Mouse (Mus musculus): ENCODE results near the gene Ppp2r2d. TPM values are rescaled to one million over a fixed set of nuclear protein-coding genes. Genes with fewer than 3 reads are reported as not detected.

Gene Ppp2r2d
- polyA plus RNA-seq, 1 experiment from 2014 or later: 70.2 TPM

DNA sequence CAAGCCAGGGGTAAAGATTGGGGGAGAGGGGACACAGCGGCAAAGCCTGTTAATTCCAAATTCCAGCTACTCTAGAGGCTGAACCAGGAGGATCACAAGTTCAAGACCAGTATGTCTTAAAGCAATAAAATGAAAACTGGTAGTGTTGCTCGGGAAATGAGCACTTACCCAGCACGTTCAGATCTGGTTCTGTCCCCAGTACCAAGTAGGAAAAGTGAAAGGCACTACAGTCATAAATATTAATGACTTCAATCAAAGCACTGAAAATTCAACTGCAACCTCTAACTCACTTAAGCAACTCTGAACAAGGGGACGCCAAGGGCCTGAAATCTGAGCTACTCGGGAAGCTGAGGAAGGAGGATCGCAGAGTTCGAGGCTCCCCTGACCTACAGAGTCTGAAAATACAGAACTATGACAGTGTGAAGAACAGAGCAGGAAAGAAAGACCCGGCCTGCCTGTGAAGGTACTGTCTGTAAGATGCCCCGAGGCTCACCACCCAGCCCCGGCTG lies 62.9 kb downstream of the Ppp2r2d start:
- H3K4me1 ChIP-seq: peaks cover 24% of the 10 kb centered on the region
- 5% methylated on average over 10 of the region's 10 CpGs for WGBS
- H3K9ac ChIP-seq: peak overlapping the region; percentile 79
- no peaks in the 10 kb centered on the region for H3K9me3 ChIP-seq (replicated peaks)
- no peaks in the 10 kb centered on the region for H3K36me3 ChIP-seq
- H3K4me3 ChIP-seq: peak overlapping the region; percentile 70
- peaks cover 7% of the 10 kb centered on the region; the same call in 1 of the 2 replicates for H3K27me3 ChIP-seq
- H3K4me2 ChIP-seq (replicated peaks): peak overlapping the region; percentile 73
- no peak; the same call in 1 of the 2 replicates for ATAC-seq (ENCODE audit: low FRiP score)
- H3K27ac ChIP-seq: peak overlapping the region; percentile 69; the same call in 1 of the 2 replicates

DNA sequence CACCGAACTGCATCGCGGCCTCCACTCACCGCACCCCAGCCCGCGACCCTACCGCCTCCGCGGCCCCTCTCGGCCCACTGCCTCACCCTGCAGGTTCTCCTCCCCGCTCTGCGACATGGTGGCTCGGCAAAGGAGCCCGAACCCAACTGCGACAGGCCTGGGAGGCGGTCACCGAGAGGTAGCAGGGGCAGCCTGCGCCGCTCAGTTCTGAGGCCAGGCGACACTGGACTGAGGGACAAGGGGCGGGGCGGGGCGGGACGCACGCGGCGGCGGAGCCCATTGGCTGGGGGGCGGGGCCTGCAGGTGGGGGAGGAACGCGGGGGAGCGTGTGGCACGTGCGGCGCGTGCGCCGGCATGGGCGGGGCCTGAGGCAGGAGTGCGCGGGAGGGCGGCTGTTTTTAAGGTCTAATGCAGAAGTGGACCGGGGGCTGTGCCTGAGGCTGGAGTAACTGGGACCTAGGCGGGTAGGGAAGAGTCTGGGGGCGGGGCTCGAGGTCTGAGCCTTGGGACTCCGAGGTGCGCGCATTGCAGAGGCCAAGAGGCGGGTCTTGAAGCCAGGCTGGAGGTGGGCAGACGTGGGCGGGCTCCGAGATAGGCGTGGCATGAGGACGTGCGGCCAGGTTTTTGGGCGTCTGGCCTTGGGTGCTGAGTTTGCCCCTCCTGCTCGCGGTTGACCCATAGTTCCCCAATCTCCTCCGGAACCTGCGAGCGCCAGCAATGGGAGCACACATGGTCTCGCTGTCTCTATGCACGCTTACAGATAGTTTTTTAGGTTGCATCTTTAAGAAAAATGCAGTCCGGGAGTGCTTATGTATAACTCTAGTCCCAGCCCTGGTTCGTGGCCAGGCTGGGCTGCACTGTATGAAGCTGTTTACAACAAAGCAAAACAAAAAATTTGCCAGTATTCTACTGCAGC lies 63.7 kb downstream of the Ppp2r2d start, which contains the start of gene Bnip3:
Gene Bnip3, minus strand, starts transcription at position 243 of the 916 bp plus-strand sequence.
- under 1% methylated on average over 59 of the region's 66 CpGs for WGBS
- H3K9ac ChIP-seq: peak within 1 kb of the TSS; percentile 79
- peaks cover 24% of the 10 kb centered on the region for H3K4me1 ChIP-seq
- H3K9me3 ChIP-seq (replicated peaks): no peaks in the 10 kb centered on the region
- peak within 1 kb of the TSS; percentile 73 for H3K4me2 ChIP-seq (replicated peaks)
- H3K27ac ChIP-seq: peak within 1 kb of the TSS; percentile 69
- H3K4me3 ChIP-seq: peak within 1 kb of the TSS; percentile 70
- peaks cover 7% of the 10 kb centered on the region; the same call in 1 of the 2 replicates for H3K27me3 ChIP-seq
- no peaks in the 10 kb centered on the region for H3K36me3 ChIP-seq
- peak; percentile 95 for ATAC-seq (ENCODE audit: low FRiP score)

DNA sequence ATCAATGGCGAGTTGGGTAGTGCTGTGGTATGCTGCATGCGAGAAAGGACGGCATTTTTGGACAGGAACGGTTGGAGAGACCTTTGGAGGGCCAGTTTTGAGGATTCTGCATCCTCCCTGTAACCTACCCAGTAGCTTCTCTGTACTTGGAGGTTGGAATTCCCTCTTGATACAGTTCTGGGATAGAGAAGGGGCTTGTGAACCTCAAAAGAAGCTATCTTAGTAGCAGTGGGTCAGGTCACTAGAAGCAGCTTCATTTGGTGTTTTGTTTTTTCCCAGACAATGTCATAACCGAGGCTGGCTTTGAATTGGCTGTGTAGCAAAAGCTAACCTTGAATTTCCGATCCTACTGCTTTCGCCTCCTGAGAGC lies 64.3 kb downstream of the Ppp2r2d start:
- ATAC-seq (ENCODE audit: low FRiP score): no peak
- Histone ChIP-seq H3K9ac (peak overlapping the region; percentile 79; the same call in 1 of the 2 replicates), H3K9me3 (replicated peaks) (no peaks in the 10 kb centered on the region), H3K4me1 (peaks cover 24% of the 10 kb centered on the region), H3K4me3 (peak overlapping the region; percentile 70), H3K27me3 (peaks cover 7% of the 10 kb centered on the region; the same call in 1 of the 2 replicates), H3K4me2 (replicated peaks) (peak overlapping the region; percentile 73), H3K27ac (peak overlapping the region; percentile 69; the same call in 1 of the 2 replicates), H3K36me3 (no peaks in the 10 kb centered on the region)
- 27% methylated on average over 7 of the region's 7 CpGs for WGBS

DNA sequence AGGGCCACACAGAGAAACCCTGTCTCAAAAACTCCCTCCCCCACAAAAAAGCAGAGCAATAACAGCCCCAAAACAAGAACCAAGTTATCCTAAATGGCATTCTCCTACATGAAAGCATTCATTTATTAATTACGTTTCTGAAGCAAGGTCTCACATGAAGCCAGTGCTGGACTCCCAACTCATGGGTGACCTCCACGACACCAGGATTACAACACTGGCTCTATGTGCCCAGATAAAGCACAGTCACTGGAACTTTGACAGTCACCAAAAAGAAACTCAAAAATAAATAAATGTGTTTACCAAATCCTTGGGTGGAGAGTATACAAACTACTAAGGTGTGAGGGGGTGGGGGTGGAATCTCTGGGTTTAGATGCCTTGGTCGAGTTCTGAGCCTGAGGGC lies 67.7 kb downstream of the Ppp2r2d start:
- 74% methylated on average over 3 of the region's 3 CpGs for WGBS
- no peak overlapping the region for H3K27ac ChIP-seq
- ATAC-seq (ENCODE audit: low FRiP score): no peak
- H3K4me2 ChIP-seq (replicated peaks): no peak overlapping the region
- peaks cover 7% of the 10 kb centered on the region; the same call in 1 of the 2 replicates for H3K27me3 ChIP-seq
- no peak overlapping the region for H3K9ac ChIP-seq
- no peaks in the 10 kb centered on the region for H3K9me3 ChIP-seq (replicated peaks)
- H3K4me3 ChIP-seq: no peak overlapping the region
- H3K4me1 ChIP-seq: peaks cover 7% of the 10 kb centered on the region
- H3K36me3 ChIP-seq: no peaks in the 10 kb centered on the region

DNA sequence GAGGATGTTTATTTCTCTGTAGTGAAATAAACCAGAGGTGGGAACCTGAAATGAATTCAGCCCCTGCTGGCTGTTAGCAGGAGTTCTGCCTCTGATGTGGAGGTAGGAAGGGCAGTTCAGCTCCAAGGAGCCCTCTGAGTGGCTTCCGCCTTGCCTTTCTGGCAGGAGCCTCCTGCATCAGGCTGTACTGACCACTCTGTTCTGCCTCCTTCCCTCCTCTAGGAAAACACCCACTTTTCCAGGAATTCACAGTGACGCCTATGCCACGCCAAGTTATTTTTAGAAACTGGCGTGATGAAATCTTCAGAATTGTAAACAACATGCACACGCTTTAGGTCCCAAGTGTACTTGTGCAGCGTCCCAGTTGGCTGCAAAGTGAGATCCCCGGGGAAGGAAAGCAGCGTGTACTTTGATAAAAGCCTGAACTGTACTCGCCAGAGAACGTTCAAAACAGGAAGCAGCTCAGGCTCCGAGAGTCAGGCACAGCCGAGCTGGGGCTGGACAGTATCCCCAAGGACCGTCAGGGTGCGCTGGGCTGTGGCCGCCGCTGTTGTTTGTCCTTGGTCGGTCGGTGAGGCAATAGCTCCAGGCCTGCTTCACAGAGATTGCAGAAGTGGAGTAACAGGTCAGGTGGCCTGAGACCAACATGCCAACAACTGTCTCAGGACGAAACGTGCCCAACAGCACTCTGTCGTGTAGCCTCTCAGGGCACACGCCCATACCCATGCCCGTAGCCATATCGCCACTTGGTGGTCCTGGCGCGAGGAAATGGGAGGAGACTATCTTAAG lies 73.5 kb downstream of the Ppp2r2d start:
- Histone ChIP-seq H3K27me3 (no peaks in the 10 kb centered on the region), H3K9ac (peak overlapping the region; percentile 49), H3K4me1 (peaks cover 10% of the 10 kb centered on the region), H3K27ac (no peak overlapping the region), H3K9me3 (replicated peaks) (no peaks in the 10 kb centered on the region), H3K4me3 (peak overlapping the region; percentile 26), H3K4me2 (replicated peaks) (peak overlapping the region; percentile 60), H3K36me3 (no peaks in the 10 kb centered on the region)
- 0 out of 2 replicates have a peak, but pooled peaks have one; percentile 19 for ATAC-seq (ENCODE audit: low FRiP score)
- 5% methylated on average over 26 of the region's 26 CpGs for WGBS

DNA sequence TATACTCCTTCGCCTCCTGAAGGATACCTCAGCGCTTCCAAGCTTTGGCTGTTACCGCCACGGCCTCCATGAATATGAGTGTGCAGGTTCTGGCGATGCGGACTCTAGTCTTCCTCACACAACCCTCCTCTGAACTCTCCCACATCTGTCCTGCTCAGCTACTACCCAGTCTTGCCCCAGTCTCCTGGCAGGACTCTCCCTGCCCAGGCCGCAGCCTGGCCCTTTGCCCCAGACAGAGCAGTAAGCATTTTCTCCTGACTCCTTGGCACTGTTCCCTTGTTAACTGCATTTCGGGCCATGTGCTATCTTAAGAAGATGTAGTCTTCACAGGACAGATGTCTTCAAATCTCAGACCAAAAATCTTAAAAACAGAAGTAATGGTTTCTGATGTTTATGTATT lies 75.7 kb downstream of the Ppp2r2d start:
- WGBS: 97% methylated on average over 8 of the region's 8 CpGs

DNA sequence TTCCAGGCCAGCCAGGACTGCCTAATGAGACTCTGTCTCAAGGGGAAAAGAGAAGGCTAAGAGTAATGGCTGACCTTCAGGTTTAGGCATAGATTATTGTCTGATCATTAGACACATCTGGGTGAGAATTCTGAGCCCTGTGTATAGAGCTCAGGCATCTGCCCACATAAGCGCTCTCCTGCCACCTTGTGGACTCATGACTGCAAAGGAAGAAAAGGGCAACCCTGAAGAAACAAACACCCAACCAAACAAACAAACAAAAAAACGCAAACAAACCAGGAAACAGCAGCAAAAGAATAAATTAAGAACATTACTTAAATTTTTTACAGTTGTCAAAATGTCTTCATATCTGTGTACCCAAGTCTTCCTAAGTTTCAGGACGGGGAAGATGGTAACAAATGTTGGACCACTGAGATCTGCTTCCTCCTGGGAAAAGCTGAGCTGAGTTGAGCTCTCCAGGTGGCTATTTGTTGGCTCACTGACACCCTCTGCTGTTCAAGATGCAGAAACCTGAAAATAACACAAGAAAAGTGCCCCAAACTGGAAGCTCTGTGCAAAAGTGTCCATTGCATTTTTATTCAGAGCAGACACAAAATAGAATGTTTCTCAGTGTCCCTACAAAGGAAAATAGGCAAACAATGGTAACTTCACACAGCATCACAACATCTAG lies 78.0 kb downstream of the Ppp2r2d start:
- no peak overlapping the region for H3K4me3 ChIP-seq
- peaks cover 10% of the 10 kb centered on the region for H3K4me1 ChIP-seq
- no peaks in the 10 kb centered on the region for H3K36me3 ChIP-seq
- no peak overlapping the region for H3K9ac ChIP-seq
- H3K9me3 ChIP-seq (replicated peaks): no peaks in the 10 kb centered on the region
- no peaks in the 10 kb centered on the region for H3K27me3 ChIP-seq
- no peak overlapping the region for H3K4me2 ChIP-seq (replicated peaks)
- H3K27ac ChIP-seq: no peak overlapping the region
- WGBS: 10% methylated on average over 3 of the region's 3 CpGs
- ATAC-seq (ENCODE audit: low FRiP score): no peak

More for the DNA sequence above, 75.7 kb downstream of the Ppp2r2d start:
- Histone ChIP-seq H3K9ac (no peak overlapping the region), H3K4me3 (no peak overlapping the region), H3K27ac (no peak overlapping the region), H3K4me2 (replicated peaks) (no peak overlapping the region), H3K27me3 (no peaks in the 10 kb centered on the region), H3K9me3 (replicated peaks) (no peaks in the 10 kb centered on the region), H3K36me3 (no peaks in the 10 kb centered on the region), H3K4me1 (peaks cover 10% of the 10 kb centered on the region)
- ATAC-seq (ENCODE audit: low FRiP score): no peak

DNA sequence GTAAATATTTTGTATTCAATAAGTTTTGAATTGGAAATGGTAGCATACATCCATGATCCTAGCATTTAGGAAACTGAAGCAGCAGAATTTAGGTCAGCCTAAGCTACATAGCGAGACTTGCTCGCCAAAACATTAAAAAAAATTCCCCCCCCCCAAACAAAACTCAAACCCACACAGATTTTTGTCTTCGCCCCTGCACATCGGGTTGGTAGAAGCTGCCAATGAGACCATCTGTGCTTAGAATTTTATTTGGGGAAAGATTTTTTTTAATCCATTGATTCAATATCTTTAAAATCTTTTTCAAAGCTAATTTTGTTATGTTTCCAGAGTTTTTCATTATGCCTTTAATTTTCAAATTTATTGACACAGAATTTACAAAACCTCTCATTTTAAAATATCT lies 82.6 kb downstream of the Ppp2r2d start:
- no peaks in the 10 kb centered on the region for H3K36me3 ChIP-seq
- H3K4me3 ChIP-seq: no peak overlapping the region
- 88% methylated on average over 4 of the region's 4 CpGs for WGBS
- no peaks in the 10 kb centered on the region for H3K9me3 ChIP-seq (replicated peaks)
- H3K4me2 ChIP-seq (replicated peaks): no peak overlapping the region
- no peak overlapping the region for H3K9ac ChIP-seq
- H3K4me1 ChIP-seq: no peaks in the 10 kb centered on the region
- H3K27me3 ChIP-seq: no peaks in the 10 kb centered on the region
- ATAC-seq (ENCODE audit: low FRiP score): no peak
- no peak overlapping the region for H3K27ac ChIP-seq

Other genes with a start within 250 kb of the Ppp2r2d start
- 16.3 and 16.7 TPM in 2 replicates for gene Mapk1ip1, start 194 bp downstream of the Ppp2r2d start, polyA plus RNA-seq (2016; fragmentation: Nextera tagmentation; extraction: Ambion mirVana)
- 92.7 and 93.6 TPM in 2 replicates for gene Bnip3, start 63.4 kb downstream of the Ppp2r2d start, polyA plus RNA-seq (2016; fragmentation: Nextera tagmentation; extraction: Ambion mirVana)
- 1.7 and 1.9 TPM in 2 replicates for gene Jakmip3, start 94.7 kb downstream of the Ppp2r2d start, polyA plus RNA-seq (2016; fragmentation: Nextera tagmentation; extraction: Ambion mirVana)
- gene Dpysl4, start 239.9 kb downstream of the Ppp2r2d start, polyA plus RNA-seq (2016; fragmentation: Nextera tagmentation; extraction: Ambion mirVana): 269 TPM in 2 replicates

All from hindbrain, embryonic 12.5 days (tissue).